Mouse (Mus musculus): ENCODE results near the gene Slc25a26. TPM values are rescaled to one million over a fixed set of nuclear protein-coding genes. Genes with fewer than 3 reads are reported as not detected.
"Not testable (repeated sequence)": the region's sequence is repeated elsewhere in the genome, so short reads cannot be mapped to it uniquely, and the experiment has no call there.

The Slc25a26 gene
- polyA plus RNA-seq, 1 experiment from 2014 or later = 8.0 TPM

GRCm38 (mm10) chr6:94536478-94536877, 36.3 kb downstream of the Slc25a26 start:
- peaks cover 14% of the 10 kb centered on the region; the same call in 1 of the 2 replicates for H3K4me1 ChIP-seq
- ATAC-seq (ENCODE audit: low FRiP score) = no peak
- H3K9ac ChIP-seq = no peak overlapping the region
- H3K4me2 ChIP-seq = no peak overlapping the region
- H3K27me3 ChIP-seq = no peaks in the 10 kb centered on the region
- H3K9me3 ChIP-seq = no peaks in the 10 kb centered on the region
- no peak overlapping the region for H3K4me3 ChIP-seq (replicated peaks)
- H3K36me3 ChIP-seq (replicated peaks) = no peaks in the 10 kb centered on the region
- 59% methylated on average over 8 of the region's 8 CpGs for WGBS
- H3K27ac ChIP-seq = no peak overlapping the region

GRCm38 (mm10) chr6:94537652-94538051, 37.5 kb downstream of the Slc25a26 start:
- 94% methylated on average over 1 of the region's 1 CpGs for WGBS
- Histone ChIP-seq H3K4me3 (replicated peaks) (no peak overlapping the region), H3K4me2 (no peak overlapping the region)

GRCm38 (mm10) chr6:94540090-94540489, 40.0 kb downstream of the Slc25a26 start:
- no peak overlapping the region for H3K4me3 ChIP-seq (replicated peaks)
- H3K27me3 ChIP-seq = no peaks in the 10 kb centered on the region
- no peak for ATAC-seq (ENCODE audit: low FRiP score)
- no peak overlapping the region for H3K27ac ChIP-seq
- WGBS = 78% methylated on average over 3 of the region's 3 CpGs
- H3K4me1 ChIP-seq = peaks cover 14% of the 10 kb centered on the region; the same call in 1 of the 2 replicates
- H3K36me3 ChIP-seq (replicated peaks) = no peaks in the 10 kb centered on the region
- no peaks in the 10 kb centered on the region for H3K9me3 ChIP-seq
- H3K4me2 ChIP-seq = no peak overlapping the region
- H3K9ac ChIP-seq = no peak overlapping the region

More at GRCm38 (mm10) chr6:94537652-94538051, 37.5 kb downstream of the Slc25a26 start:
- peaks cover 14% of the 10 kb centered on the region; the same call in 1 of the 2 replicates for H3K4me1 ChIP-seq
- no peaks in the 10 kb centered on the region for H3K36me3 ChIP-seq (replicated peaks)
- no peak overlapping the region for H3K27ac ChIP-seq
- H3K9ac ChIP-seq = no peak overlapping the region
- no peak for ATAC-seq (ENCODE audit: low FRiP score)
- H3K27me3 ChIP-seq = no peaks in the 10 kb centered on the region
- no peaks in the 10 kb centered on the region for H3K9me3 ChIP-seq

- 16% methylated on average over 4 of the region's 4 CpGs for WGBS
- no peak overlapping the region for H3K4me3 ChIP-seq (replicated peaks)
- no peaks in the 10 kb centered on the region for H3K36me3 ChIP-seq (replicated peaks)
- no peak overlapping the region for H3K4me2 ChIP-seq
- H3K27me3 ChIP-seq = no peaks in the 10 kb centered on the region
- no peak for ATAC-seq (ENCODE audit: low FRiP score)
- no peak overlapping the region for H3K9ac ChIP-seq
- no peaks in the 10 kb centered on the region for H3K9me3 ChIP-seq
- H3K4me1 ChIP-seq = peaks cover 14% of the 10 kb centered on the region; the same call in 1 of the 2 replicates
- no peak overlapping the region for H3K27ac ChIP-seq
Observed at GRCm38 (mm10) chr6:94540615-94541014, 40.5 kb downstream of the Slc25a26 start.

- Histone ChIP-seq H3K27ac (no peak overlapping the region), H3K4me1 (peaks cover 14% of the 10 kb centered on the region; the same call in 1 of the 2 replicates), H3K36me3 (replicated peaks) (no peaks in the 10 kb centered on the region), H3K4me3 (replicated peaks) (no peak overlapping the region), H3K9me3 (no peaks in the 10 kb centered on the region), H3K9ac (no peak overlapping the region), H3K27me3 (no peaks in the 10 kb centered on the region), H3K4me2 (no peak overlapping the region)
- WGBS = 21% methylated on average over 6 of the region's 6 CpGs
- no peak for ATAC-seq (ENCODE audit: low FRiP score)
Observed at GRCm38 (mm10) chr6:94541133-94541532, 41.0 kb downstream of the Slc25a26 start.

- H3K4me2 ChIP-seq = no peak overlapping the region
- H3K36me3 ChIP-seq (replicated peaks) = no peaks in the 10 kb centered on the region
- WGBS = 58% methylated on average over 7 of the region's 7 CpGs
- H3K27me3 ChIP-seq = no peaks in the 10 kb centered on the region
- ATAC-seq (ENCODE audit: low FRiP score) = no peak
- H3K9ac ChIP-seq = no peak overlapping the region
- H3K4me1 ChIP-seq = peaks cover 11% of the 10 kb centered on the region; the same call in 1 of the 2 replicates
- H3K27ac ChIP-seq = no peak overlapping the region
- H3K4me3 ChIP-seq (replicated peaks) = no peak overlapping the region
- no peaks in the 10 kb centered on the region for H3K9me3 ChIP-seq
Observed at GRCm38 (mm10) chr6:94541854-94542253, 41.7 kb downstream of the Slc25a26 start.

- Histone ChIP-seq H3K36me3 (replicated peaks) (no peaks in the 10 kb centered on the region), H3K4me3 (replicated peaks) (no peak overlapping the region), H3K9ac (no peak overlapping the region), H3K27ac (no peak overlapping the region), H3K27me3 (no peaks in the 10 kb centered on the region), H3K4me2 (no peak overlapping the region), H3K4me1 (peaks cover 15% of the 10 kb centered on the region), H3K9me3 (no peaks in the 10 kb centered on the region)
- peak; percentile 75; the same call in 1 of the 2 replicates for ATAC-seq (ENCODE audit: low FRiP score)
- WGBS = 44% methylated on average over 5 of the region's 5 CpGs
Observed at GRCm38 (mm10) chr6:94543902-94544840, 44.0 kb downstream of the Slc25a26 start.

- Histone ChIP-seq H3K4me2 (no peak overlapping the region), H3K9ac (no peak overlapping the region), H3K27me3 (no peaks in the 10 kb centered on the region), H3K4me3 (replicated peaks) (no peak overlapping the region), H3K36me3 (replicated peaks) (no peaks in the 10 kb centered on the region), H3K9me3 (no peaks in the 10 kb centered on the region), H3K4me1 (peaks cover 4% of the 10 kb centered on the region; the same call in 1 of the 2 replicates), H3K27ac (no peak overlapping the region)
- no peak for ATAC-seq (ENCODE audit: low FRiP score)
- 70% methylated on average over 4 of the region's 4 CpGs for WGBS
Observed at GRCm38 (mm10) chr6:94547239-94547638, 47.1 kb downstream of the Slc25a26 start.

GRCm38 (mm10) chr6:94550298-94550697, 50.2 kb downstream of the Slc25a26 start:
- WGBS = 80% methylated on average over 6 of the region's 6 CpGs
- peaks cover 4% of the 10 kb centered on the region; the same call in 1 of the 2 replicates for H3K4me1 ChIP-seq
- no peaks in the 10 kb centered on the region for H3K27me3 ChIP-seq
- H3K4me3 ChIP-seq (replicated peaks) = no peak overlapping the region
- H3K9ac ChIP-seq = no peak overlapping the region
- ATAC-seq (ENCODE audit: low FRiP score) = no peak
- H3K9me3 ChIP-seq = no peaks in the 10 kb centered on the region
- no peak overlapping the region for H3K4me2 ChIP-seq
- no peak overlapping the region for H3K27ac ChIP-seq
- no peaks in the 10 kb centered on the region for H3K36me3 ChIP-seq (replicated peaks)

GRCm38 (mm10) chr6:94550851-94551250, 50.7 kb downstream of the Slc25a26 start:
- Histone ChIP-seq H3K4me3 (replicated peaks) (no peak overlapping the region), H3K27ac (no peak overlapping the region), H3K27me3 (no peaks in the 10 kb centered on the region), H3K9me3 (no peaks in the 10 kb centered on the region), H3K4me1 (peaks cover 4% of the 10 kb centered on the region; the same call in 1 of the 2 replicates), H3K4me2 (no peak overlapping the region), H3K9ac (no peak overlapping the region), H3K36me3 (replicated peaks) (no peaks in the 10 kb centered on the region)
- 91% methylated on average over 7 of the region's 7 CpGs for WGBS
- ATAC-seq (ENCODE audit: low FRiP score) = no peak

GRCm38 (mm10) chr6:94553085-94553484, 53.0 kb downstream of the Slc25a26 start:
- Histone ChIP-seq H3K27ac (no peak overlapping the region), H3K9ac (no peak overlapping the region), H3K4me2 (no peak overlapping the region), H3K4me3 (replicated peaks) (no peak overlapping the region), H3K9me3 (no peaks in the 10 kb centered on the region), H3K4me1 (no peaks in the 10 kb centered on the region), H3K27me3 (no peaks in the 10 kb centered on the region), H3K36me3 (replicated peaks) (no peaks in the 10 kb centered on the region)
- 92% methylated on average over 5 of the region's 5 CpGs for WGBS
- no peak for ATAC-seq (ENCODE audit: low FRiP score)

- not testable (repeated sequence) for ATAC-seq (ENCODE audit: low FRiP score); H3K27ac ChIP-seq; H3K9ac ChIP-seq; H3K9me3 ChIP-seq; H3K4me1 ChIP-seq; H3K4me2 ChIP-seq; H3K4me3 ChIP-seq (replicated peaks); H3K27me3 ChIP-seq; H3K36me3 ChIP-seq (replicated peaks)
- 81% methylated on average over 1 of the region's 1 CpGs for WGBS
Observed at GRCm38 (mm10) chr6:94558603-94559002, 58.5 kb downstream of the Slc25a26 start.
